In genomic region chr12:31500196-31500595, GRCm38 (mm10) we compare ENCODE assay signal across 8 mouse cellular contexts. TPM values are rescaled to one million over a fixed set of nuclear protein-coding genes. Genes with fewer than 3 reads are reported as not detected.
DNase-seq lines count a peak whose midpoint lies in the region; ATAC-seq and TF ChIP-seq lines count a peak whose summit lies in the region.

No protein-coding gene starts in this region.

- intact Hi-C loops in heart, postnatal 14 days (cut with DNase I): loop anchor here (10.0 kb wide), 2 partner anchors 125 to 375 kb away; no protein-coding TSS in a partner anchor

- peak overlapping the region; percentile 93 for H3K27ac ChIP-seq in heart, embryonic 16.5 days (ENCODE audit: low read length)
- peak overlapping the region; percentile 91 for H3K27ac ChIP-seq in forebrain, postnatal 0 days (ENCODE audit: low read depth, low read length)

- ATAC-seq in heart, embryonic 16.5 days (replicated peaks; ENCODE audit: extremely low read depth, insufficient read depth, low FRiP score): no peak
- ATAC-seq in G1E (ENCODE audit: extremely low read depth, insufficient number of reproducible peaks, low FRiP score, poor library complexity, severe bottlenecking): no peak
- no peak for ATAC-seq in forebrain, postnatal 0 days
- ATAC-seq in megakaryocyte progenitor cell, adult 5-6 weeks (replicated peaks; ENCODE audit: poor library complexity): peak; percentile 3

- no peaks in the 10 kb centered on the region for H3K36me3 ChIP-seq in heart, embryonic 16.5 days (ENCODE audit: control insufficient read depth, insufficient read depth)
- peaks cover 11% of the 10 kb centered on the region for H3K36me3 ChIP-seq in G1E (replicated peaks)
- no peaks in the 10 kb centered on the region for H3K36me3 ChIP-seq in forebrain, postnatal 0 days (ENCODE audit: insufficient read depth)

- peak overlapping the region; percentile 91 for H3K4me2 ChIP-seq in heart, embryonic 16.5 days (ENCODE audit: low read depth, low read length)
- H3K4me2 ChIP-seq in forebrain, postnatal 0 days (ENCODE audit: low read depth): peak overlapping the region; percentile 67

- peak overlapping the region; percentile 94 for H3K9ac ChIP-seq in heart, embryonic 16.5 days (ENCODE audit: low read length)
- H3K9ac ChIP-seq in forebrain, postnatal 0 days: peak overlapping the region; percentile 65

- peak overlapping the region; percentile 69 for H3K4me3 ChIP-seq in heart, embryonic 16.5 days (ENCODE audit: low read length)
- peak overlapping the region; percentile 77 for H3K4me3 ChIP-seq in G1E (ENCODE audit: low read depth, low read length)
- H3K4me3 ChIP-seq in forebrain, postnatal 0 days (ENCODE audit: low read depth, low read length): peak overlapping the region; percentile 69

- WGBS in heart, embryonic 16.5 days: 6% methylated on average over 12 of the region's 12 CpGs
- 2% methylated on average over 12 of the region's 12 CpGs for WGBS in forebrain, postnatal 0 days

- peaks cover 9% of the 10 kb centered on the region for H3K4me1 ChIP-seq in heart, embryonic 16.5 days (ENCODE audit: control insufficient read depth, insufficient read depth, low read length)
- H3K4me1 ChIP-seq in G1E (ENCODE audit: insufficient read depth, low read depth, low read length): peaks cover 27% of the 10 kb centered on the region
- peaks cover 6% of the 10 kb centered on the region; the same call in 1 of the 2 replicates for H3K4me1 ChIP-seq in forebrain, postnatal 0 days (ENCODE audit: insufficient read depth)

- H3K9me3 ChIP-seq in heart, embryonic 16.5 days (replicated peaks; ENCODE audit: control insufficient read depth, low read length): 0 out of 2 replicates have a peak, but pooled peaks cover 2% of the 10 kb centered on the region
- no peaks in the 10 kb centered on the region for H3K9me3 ChIP-seq in G1E (replicated peaks)
- H3K9me3 ChIP-seq in forebrain, postnatal 0 days (ENCODE audit: low read length): no peaks in the 10 kb centered on the region

- no peak for DNase-seq in heart, postnatal 14 days
- no peak for DNase-seq in G1E (ENCODE audit: low spot score)
- DNase-seq in forebrain, postnatal 0 days: no peak
- no peak for DNase-seq in adrenal gland, postnatal 4 days (ENCODE audit: low spot score in 2 of 2)
- DNase-seq in layer of hippocampus, adult 8-10 months (ENCODE audit: low spot score in 2 of 2): no peak
- no peak for DNase-seq in kidney, adult 8-10 months

- H3K27me3 ChIP-seq in heart, embryonic 16.5 days (ENCODE audit: control insufficient read depth, insufficient read depth, low read length): no peaks in the 10 kb centered on the region
- H3K27me3 ChIP-seq in G1E (ENCODE audit: insufficient read depth, low read length): no peaks in the 10 kb centered on the region
- H3K27me3 ChIP-seq in forebrain, postnatal 0 days (ENCODE audit: insufficient read depth, low read length): no peaks in the 10 kb centered on the region

- TF ChIP-seq CTCF in G1E (IDR thresholded peaks at IDR 0.05; ENCODE audit: low read depth, low read length): no peak
- TF ChIP-seq CTCF in forebrain, postnatal 0 days (IDR thresholded peaks at IDR 0.05; ENCODE audit: low read depth): no peak

RNA-seq across cellular contexts. Expression of gene Cbll1, which starts 0.8 kb away (rescaled TPM):
- polyA plus RNA-seq in heart, embryonic 16.5 days (2015; fragmentation: Nextera tagmentation; extraction: Ambion mirVana): 8.4 and 9.4 TPM in 2 replicates
- 10 to 100 TPM; 10.5 to 11.4 TPM for total RNA-seq in heart, postnatal 14 days (2021)
- 111 and 144 TPM in 2 replicates for total RNA-seq in G1E (2014; fragmentation: Nextera tagmentation)
- total RNA-seq in G1E (2017): 12.5 and 16.3 TPM in 2 replicates
- polyA plus RNA-seq in G1E (2012): 5.7 and 6.9 TPM in 2 replicates
- total RNA-seq in forebrain, postnatal 0 days (2014; rRNA removed): 19.1 and 25.9 TPM in 2 replicates
- polyA plus RNA-seq in forebrain, postnatal 0 days (2015; fragmentation: Nextera tagmentation; extraction: Ambion mirVana): 18.1 and 22.5 TPM in 2 replicates
- 48.2 and 52.8 TPM in 2 replicates for total RNA-seq in megakaryocyte progenitor cell, adult 5-6 weeks (2015)
- total RNA-seq in megakaryocyte progenitor cell, adult 5-6 weeks (2017): 6.4 and 7.5 TPM in 2 replicates
- total RNA-seq in adrenal gland, postnatal 4 days (2021): 10 to 100 TPM; 20.9 to 21.8 TPM
- total RNA-seq in layer of hippocampus, adult 8-10 months (2022): 10 to 100 TPM; 22.4 to 26.9 (median 25.1) TPM

RNA-seq across cellular contexts. Expression of gene Slc26a4, which starts 59.6 kb away (rescaled TPM):
- 0.27 and 0.88 TPM in 2 replicates for polyA plus RNA-seq in heart, embryonic 16.5 days (2015; fragmentation: Nextera tagmentation; extraction: Ambion mirVana)
- under 1 TPM in 1 of 2 experiments, not detected in 1; 0.07 TPM for total RNA-seq in heart, postnatal 14 days (2021)
- not detected in 2 replicates for total RNA-seq in G1E (2014; fragmentation: Nextera tagmentation)
- 0.05 and 0.06 TPM in 2 replicates for total RNA-seq in G1E (2017)
- not detected in 2 replicates for polyA plus RNA-seq in G1E (2012)
- total RNA-seq in forebrain, postnatal 0 days (2014; rRNA removed): 0.23 and 0.81 TPM in 2 replicates
- polyA plus RNA-seq in forebrain, postnatal 0 days (2015; fragmentation: Nextera tagmentation; extraction: Ambion mirVana): 0.26 and 0.31 TPM in 2 replicates
- total RNA-seq in megakaryocyte progenitor cell, adult 5-6 weeks (2015): not detected in 2 replicates
- total RNA-seq in megakaryocyte progenitor cell, adult 5-6 weeks (2017): not detected in 2 replicates
- total RNA-seq in adrenal gland, postnatal 4 days (2021): 1 to 10 TPM; 6.6 TPM
- total RNA-seq in layer of hippocampus, adult 8-10 months (2022): 10 to 100 TPM in 3 of 4 experiments, 1 to 10 TPM in 1; 9.8 to 13.1 (median 10.8) TPM
